Mouse (Mus musculus) heart, adult 2 months (tissue): ENCODE measurements around the gene Tbc1d25. TPM values are rescaled to one million over a fixed set of nuclear protein-coding genes. Genes with fewer than 3 reads are reported as not detected.

Experiments
- DNase-seq, 2 experiments: peaks; one replicate each; pipeline ENCODE4 v3.0.0; 2021
- H3K27ac ChIP-seq: fragments of 200-600 bp; 2 replicates; pipeline ENCODE4 v1.8.1; 2022
- H3K27me3 ChIP-seq: fragments of 200-500 bp; 2 replicates; pipeline ENCODE4 v1.6.1; 2012; ENCODE audit warnings: mild to moderate bottlenecking, low read length, inconsistent platforms, mixed read lengths; ENCODE audit not compliant: control insufficient read depth, insufficient read depth
- H3K36me3 ChIP-seq: fragments of 200-500 bp; 2 replicates; pipeline ENCODE4 v1.6.1; 2012; ENCODE audit warnings: low read length, inconsistent platforms; ENCODE audit not compliant: control insufficient read depth, insufficient read depth
- H3K4me1 ChIP-seq: fragments of 200-500 bp; 2 replicates; pipeline ENCODE4 v1.6.1; 2011; ENCODE audit warnings: low read length; ENCODE audit not compliant: control insufficient read depth, insufficient read depth
- H3K4me3 ChIP-seq: fragments of 200-600 bp; 2 replicates; pipeline ENCODE4 v1.8.1; 2022
- H3K79me2 ChIP-seq: fragments of 200-500 bp; replicated peaks from 2 replicates; pipeline ENCODE4 v1.6.1; 2012; ENCODE audit warnings: mild to moderate bottlenecking, inconsistent platforms, low read length, moderate library complexity, mixed read lengths; ENCODE audit not compliant: control insufficient read depth, insufficient read depth
- H3K9ac ChIP-seq: fragments of 200-500 bp; 2 replicates; pipeline ENCODE4 v1.6.1; 2012; ENCODE audit warnings: low read depth, mild to moderate bottlenecking, control low read depth, inconsistent platforms, low read length, mixed read lengths
- CTCF ChIP-seq: fragments of 200-600 bp; IDR thresholded peaks from 2 replicates; pipeline ENCODE4 v1.8.1; 2022; ENCODE audit warnings: antibody characterized with exemption, mild to moderate bottlenecking, moderate library complexity
- EP300 ChIP-seq: fragments of 200-500 bp; IDR thresholded peaks from 2 replicates; pipeline ENCODE4 v1.6.1; 2011; ENCODE audit warnings: low read depth, low read length, control low read depth; ENCODE audit not compliant: insufficient read depth
- POLR2A ChIP-seq: fragments of 200-500 bp; IDR thresholded peaks from 2 replicates; pipeline ENCODE4 v1.6.1; 2011; ENCODE audit warnings: mild to moderate bottlenecking, low read depth, low read length, control low read depth; ENCODE audit not compliant: insufficient read depth
- WGBS: fragments of 180-500 bp; shearing (Covaris S2); methylation state at CpG from one replicate; pipeline ENCODE4 v1.1.7; 2018; 5-methylcytosine and 5-hydroxymethylcytosine counted together
- intact Hi-C: fragments of 180-260 bp; cut with DNase I; formaldehyde crosslinking; loops from one replicate; pipeline ENCODE4 v1.15.1; 2025
- polyA plus RNA-seq: library from polyadenylated mRNA; depleted of rRNA; stranded (reverse); fragments of >200 nt; gene quantifications from 2 replicates; pipeline ENCODE4 v1.2.3, GENCODE M21; 2012
- total RNA-seq, 2 experiments: library from RNA; stranded (reverse); gene quantifications; 2 replicates each; pipeline ENCODE4 v1.2.3; 2021

Tbc1d25 gene
- total and polyA plus RNA-seq, 3 experiments: 3.7 to 8.7 (median 4.3) TPM

GRCm38 (mm10) chrX:8142948-8143347 is 33.0 kb downstream of the Tbc1d25 start:
- DNase-seq: no peak
- H3K27me3 ChIP-seq: no peaks in the 10 kb centered on the region
- TF ChIP-seq CTCF (no peak), EP300 (no peak), POLR2A (no peak)
- no peak overlapping the region for H3K4me3 ChIP-seq
- intact Hi-C loops: loop anchor here (10.0 kb wide), 1 partner anchor 112 kb away; the partner anchor contains the start of gene Ftsj1
- H3K9ac ChIP-seq: no peak overlapping the region
- peaks cover 9% of the 10 kb centered on the region for H3K36me3 ChIP-seq
- H3K4me1 ChIP-seq: peaks cover 2% of the 10 kb centered on the region; the same call in 1 of the 2 replicates
- H3K79me2 ChIP-seq: no peaks in the 10 kb centered on the region
- H3K27ac ChIP-seq: no peak overlapping the region
- 65% methylated on average over 7 of the region's 7 CpGs for WGBS

GRCm38 (mm10) chrX:8141058-8141457 is 34.9 kb downstream of the Tbc1d25 start:
- Histone ChIP-seq H3K36me3 (peaks cover 9% of the 10 kb centered on the region), H3K4me1 (peaks cover 2% of the 10 kb centered on the region; the same call in 1 of the 2 replicates), H3K27me3 (no peaks in the 10 kb centered on the region), H3K4me3 (no peak overlapping the region), H3K9ac (no peak overlapping the region), H3K79me2 (no peaks in the 10 kb centered on the region), H3K27ac (no peak overlapping the region)
- intact Hi-C loops: loop anchor here (10.0 kb wide), 1 partner anchor 114 kb away; the partner anchor contains the start of gene Ftsj1
- TF ChIP-seq EP300 (no peak), POLR2A (no peak), CTCF (no peak)
- WGBS: 67% methylated on average over 3 of the region's 3 CpGs
- no peak for DNase-seq

GRCm38 (mm10) chrX:8140446-8140845 is 35.5 kb downstream of the Tbc1d25 start:
- intact Hi-C loops: loop anchor here (10.0 kb wide), 1 partner anchor 114 kb away; the partner anchor contains the start of gene Ftsj1
- Histone ChIP-seq H3K79me2 (no peaks in the 10 kb centered on the region), H3K36me3 (peaks cover 9% of the 10 kb centered on the region), H3K27ac (no peak overlapping the region), H3K4me1 (peaks cover 2% of the 10 kb centered on the region; the same call in 1 of the 2 replicates), H3K9ac (no peak overlapping the region), H3K27me3 (no peaks in the 10 kb centered on the region), H3K4me3 (no peak overlapping the region)
- 91% methylated on average over 2 of the region's 2 CpGs for WGBS
- TF ChIP-seq CTCF: no peak
- no peak for TF ChIP-seq EP300
- TF ChIP-seq POLR2A: no peak
- DNase-seq: no peak

- DNase-seq: no peak
- no peak for TF ChIP-seq CTCF
- no peak for TF ChIP-seq POLR2A
- TF ChIP-seq EP300: no peak
- Histone ChIP-seq H3K4me3 (no peak overlapping the region), H3K79me2 (no peaks in the 10 kb centered on the region), H3K36me3 (peaks cover 9% of the 10 kb centered on the region), H3K27ac (no peak overlapping the region), H3K27me3 (no peaks in the 10 kb centered on the region), H3K4me1 (peaks cover 2% of the 10 kb centered on the region; the same call in 1 of the 2 replicates), H3K9ac (no peak overlapping the region)
- 55% methylated on average over 1 of the region's 1 CpGs for WGBS
- intact Hi-C loops: no loop called here
These were observed 36.5 kb downstream of the Tbc1d25 start for GRCm38 (mm10) chrX:8139480-8139879.

- Histone ChIP-seq H3K4me1 (no peaks in the 10 kb centered on the region), H3K36me3 (no peaks in the 10 kb centered on the region), H3K27me3 (no peaks in the 10 kb centered on the region), H3K9ac (no peak overlapping the region), H3K79me2 (no peaks in the 10 kb centered on the region), H3K27ac (no peak overlapping the region), H3K4me3 (no peak overlapping the region)
- DNase-seq: no peak
- WGBS: 33% methylated on average over 2 of the region's 2 CpGs
- intact Hi-C loops: no loop called here
- TF ChIP-seq POLR2A: peak; percentile 35; the same call in 1 of the 2 replicates
- TF ChIP-seq CTCF: no peak
These were observed 40.1 kb downstream of the Tbc1d25 start for GRCm38 (mm10) chrX:8135886-8136285.

GRCm38 (mm10) chrX:8132017-8132976 is 43.7 kb downstream of the Tbc1d25 start, which contains the start of gene Wdr13:
Gene Wdr13, minus strand, starts transcription at chrX:8132892.
- Histone ChIP-seq H3K4me1 (no peaks in the 10 kb centered on the region), H3K79me2 (no peaks in the 10 kb centered on the region), H3K27ac (peak within 1 kb of the TSS; percentile 96), H3K9ac (peak within 1 kb of the TSS; percentile 74), H3K36me3 (no peaks in the 10 kb centered on the region), H3K4me3 (peak within 1 kb of the TSS; percentile 67), H3K27me3 (no peaks in the 10 kb centered on the region)
- 17% methylated on average over 39 of the region's 40 CpGs for WGBS
- peak; percentile 87 to 92 for DNase-seq
- TF ChIP-seq POLR2A: peak; percentile 93
- 0 out of 2 replicates have a peak, but pooled peaks have one; percentile 8 for TF ChIP-seq EP300
- TF ChIP-seq CTCF: no peak
- intact Hi-C loops: loop anchor here (5.0 kb wide), 1 partner anchor 60 kb away; the partner anchor contains the start of gene Ebp
